ENCODE assay signal across 29 mouse cellular contexts in the genomic region with DNA sequence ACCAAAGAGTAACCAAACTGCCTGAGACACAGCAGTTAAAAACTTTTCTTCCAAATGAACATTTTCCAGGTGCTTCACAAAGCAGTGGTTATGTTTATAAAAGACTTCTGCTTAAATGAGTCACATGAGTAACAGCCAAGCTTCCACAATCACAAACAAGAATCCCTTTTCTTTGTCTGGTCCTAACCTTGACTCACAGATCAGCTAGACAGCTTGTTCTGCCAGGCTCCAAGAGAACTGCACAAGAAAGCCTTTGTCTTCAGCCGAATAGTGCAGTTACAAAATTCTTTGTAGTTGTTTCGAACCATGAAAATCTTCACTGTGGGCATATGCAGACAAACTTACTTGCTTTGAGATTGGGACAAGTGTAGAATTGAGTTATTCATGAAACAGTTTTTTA.
A peak's percentile ranks its signal among the peaks of the same experiment; 100 is the strongest.
DNase-seq lines count a peak whose midpoint lies in the region; ATAC-seq and TF ChIP-seq lines count a peak whose summit lies in the region.
"Had no signal": no experiment of that assay in that cellular context is flagged by ENCODE, and none has a peak within 500 bp of the region (broad histone marks: within the 10 kb centered on the region; RNA-seq: fewer than 3 reads in every experiment).

No protein-coding gene starts in this region.

- H3K4me1 ChIP-seq in embryonic facial prominence, embryonic 14.5 days (ENCODE audit: control insufficient read depth, insufficient read depth, low read length) = no peaks in the 10 kb centered on the region
- no peaks in the 10 kb centered on the region for H3K4me1 ChIP-seq in embryonic facial prominence, embryonic 10.5 days
- H3K4me1 ChIP-seq: embryonic facial prominence, embryonic 13.5 days; forebrain, embryonic 15.5 days; heart, embryonic 10.5 days; heart, embryonic 13.5 days had no signal

- H3K4me2 ChIP-seq in embryonic facial prominence, embryonic 14.5 days (ENCODE audit: low read depth, low read length) = no peak overlapping the region
- H3K4me2 ChIP-seq: embryonic facial prominence, embryonic 13.5 days; forebrain, embryonic 15.5 days; heart, embryonic 13.5 days; hindbrain, embryonic 14.5 days had no signal

- no peaks in the 10 kb centered on the region for H3K27me3 ChIP-seq in embryonic facial prominence, embryonic 14.5 days (replicated peaks; ENCODE audit: control insufficient read depth, insufficient read depth, low read length)
- H3K27me3 ChIP-seq in embryonic facial prominence, embryonic 10.5 days (replicated peaks; ENCODE audit: low read depth, poor library complexity, severe bottlenecking) = no peaks in the 10 kb centered on the region
- H3K27me3 ChIP-seq in Patski = no peaks in the 10 kb centered on the region
- H3K27me3 ChIP-seq: embryonic facial prominence, embryonic 13.5 days; forebrain, embryonic 15.5 days; heart, embryonic 13.5 days had no signal

- H3K4me3 ChIP-seq in embryonic facial prominence, embryonic 14.5 days (ENCODE audit: low read depth, low read length) = no peak overlapping the region
- H3K4me3 ChIP-seq in embryonic facial prominence, embryonic 10.5 days = no peak overlapping the region
- H3K4me3 ChIP-seq: embryonic facial prominence, embryonic 13.5 days; forebrain, embryonic 15.5 days; heart, adult 2 months; heart, embryonic 10.5 days; heart, embryonic 13.5 days had no signal

- H3K36me3 ChIP-seq in embryonic facial prominence, embryonic 14.5 days (ENCODE audit: control insufficient read depth, insufficient read depth, low read length) = no peaks in the 10 kb centered on the region
- no peaks in the 10 kb centered on the region for H3K36me3 ChIP-seq in embryonic facial prominence, embryonic 10.5 days (replicated peaks)
- H3K36me3 ChIP-seq: embryonic facial prominence, embryonic 13.5 days; forebrain, embryonic 15.5 days; heart, embryonic 10.5 days; heart, embryonic 13.5 days had no signal

- POLR2A ChIA-PET in Patski (lab: Charles Lee) = no interaction called here

- CTCF ChIA-PET in Patski (lab: Charles Lee) = interaction anchor here (0.7 to 0.9 kb wide), 2 partner anchors 11 to 527 kb away, joined by 3 read pairs; no protein-coding TSS in a partner anchor

- H3K9ac ChIP-seq in embryonic facial prominence, embryonic 14.5 days (ENCODE audit: low read depth, low read length) = no peak overlapping the region
- H3K9ac ChIP-seq: embryonic facial prominence, embryonic 13.5 days; forebrain, embryonic 15.5 days; heart, embryonic 13.5 days; hindbrain, embryonic 14.5 days had no signal

- ATAC-seq in embryonic facial prominence, embryonic 14.5 days (ENCODE audit: low read depth) = no peak
- no peak for ATAC-seq in Patski
- ATAC-seq in cerebellum, adult (ENCODE audit: insufficient number of reproducible peaks, low FRiP score, low TSS enrichment) = no peak
- ATAC-seq: CD4-positive, CD25-positive, alpha-beta regulatory T cell, adult 4 months; forebrain, embryonic 15.5 days; hindbrain, postnatal 0 days; inflammation-experienced regulatory T-cells, adult 6 months; intestine, embryonic 16.5 days had no signal

- H3K9me3 ChIP-seq in embryonic facial prominence, embryonic 14.5 days (ENCODE audit: control insufficient read depth, low read length) = no peaks in the 10 kb centered on the region
- H3K9me3 ChIP-seq in embryonic facial prominence, embryonic 10.5 days = no peaks in the 10 kb centered on the region
- H3K9me3 ChIP-seq: embryonic facial prominence, embryonic 13.5 days; forebrain, embryonic 15.5 days; heart, embryonic 10.5 days; heart, embryonic 13.5 days had no signal

- in situ Hi-C loops in Patski (cut with MboI; ENCODE audit: low pct_unique_long_range_greater_than_20kb) = no loop called here

- 63% methylated on average over 2 of the region's 2 CpGs for WGBS in embryonic facial prominence, embryonic 14.5 days
- WGBS in embryonic facial prominence, embryonic 10.5 days = 64% methylated on average over 2 of the region's 2 CpGs

- no peak overlapping the region for H3K27ac ChIP-seq in embryonic facial prominence, embryonic 14.5 days (replicated peaks; ENCODE audit: low read depth, low read length)
- H3K27ac ChIP-seq in embryonic facial prominence, embryonic 10.5 days (replicated peaks) = no peak overlapping the region
- H3K27ac ChIP-seq: embryonic facial prominence, embryonic 13.5 days; forebrain, embryonic 15.5 days; heart, adult 2 months; heart, embryonic 10.5 days; heart, embryonic 13.5 days; hindbrain, embryonic 14.5 days; hindbrain, postnatal 0 days had no signal

- DNase-seq in embryonic facial prominence, embryonic 14.5 days (ENCODE audit: low spot score) = peak; percentile 23
- no peak for DNase-seq in embryonic facial prominence, embryonic 10.5 days (ENCODE audit: low spot score)
- peak; percentile 5 for DNase-seq in testis, postnatal 14 days (ENCODE audit: low spot score)
- DNase-seq in testis, postnatal 10 days (ENCODE audit: low spot score) = no peak
- DNase-seq in Patski (ENCODE audit: low read depth, low spot score) = peak; percentile 2
- peak; percentile 85 for DNase-seq in fibroblast of lung, adult 2 months (ENCODE audit: low read depth)
- no peak for DNase-seq in kidney, postnatal 36 days
- DNase-seq: adrenal gland, adult 2 months; adrenal gland, postnatal 14 days; cerebellum, adult 11 months; cerebellum, adult 8-10 months; cerebellum, postnatal 10 days; cerebellum, postnatal 36 days; gastrocnemius, postnatal 10 days; gastrocnemius, postnatal 36 days; heart, adult 2 months; heart, postnatal 14 days; heart, postnatal 4 days; kidney, adult 18-20 months had no signal

- no peak for TF ChIP-seq CTCF in Patski (IDR thresholded peaks at IDR 0.05)

Comparison
In these comparisons a context has a peak if more than half of its experiments do, and no peak if none do; other contexts are left out.
1. DNase-seq: peak in embryonic facial prominence, embryonic 14.5 days (single experiment), testis, postnatal 14 days (single experiment), Patski (single experiment) and fibroblast of lung, adult 2 months (single experiment); none in embryonic facial prominence, embryonic 10.5 days (single experiment), testis, postnatal 10 days (single experiment) and kidney, postnatal 36 days (0 of 2).